Mouse (Mus musculus): ENCODE measurements around the gene Sh3kbp1. TPM values are rescaled to one million over a fixed set of nuclear protein-coding genes. Genes with fewer than 3 reads are reported as not detected.

Sh3kbp1 gene
- polyA plus RNA-seq, 1 experiment from 2014 or later: 47.8 TPM

- Histone ChIP-seq H3K4me3 (ENCODE audit: low read depth, low read length) (no peak overlapping the region), H3K4me1 (ENCODE audit: control insufficient read depth, insufficient read depth, low read length) (no peaks in the 10 kb centered on the region)
- no peak for ATAC-seq (ENCODE audit: low read depth)
These were observed 213.2 kb downstream of the Sh3kbp1 start for GRCm38 (mm10) chrX:159840225-159840624.

DNA sequence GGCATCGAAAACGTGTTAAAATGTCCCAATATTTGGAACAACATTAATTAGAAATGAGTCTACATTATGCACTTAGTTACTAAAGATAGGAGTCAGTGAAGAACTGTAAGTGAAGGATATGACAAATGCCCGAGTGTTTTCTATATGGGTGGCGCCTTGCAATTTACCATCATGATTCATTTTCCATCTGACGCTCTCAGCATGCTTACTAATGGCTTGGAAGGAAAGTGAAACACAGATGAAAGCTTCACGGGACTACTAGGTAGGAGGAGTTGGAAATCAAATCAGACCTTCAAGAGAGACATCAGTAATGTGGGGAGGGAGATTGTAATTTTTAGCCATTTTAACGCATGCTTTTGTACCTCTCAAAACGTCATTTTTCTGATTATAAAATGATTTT lies 223.7 kb downstream of the Sh3kbp1 start:
- Histone ChIP-seq H3K4me1 (ENCODE audit: control insufficient read depth, insufficient read depth, low read length) (no peaks in the 10 kb centered on the region), H3K9ac (ENCODE audit: low read depth, low read length) (no peak overlapping the region), H3K4me2 (ENCODE audit: low read depth, low read length) (no peak overlapping the region), H3K36me3 (ENCODE audit: control insufficient read depth, insufficient read depth, low read length) (no peaks in the 10 kb centered on the region), H3K27me3 (replicated peaks; ENCODE audit: control insufficient read depth, insufficient read depth, low read length) (peaks cover 10% of the 10 kb centered on the region), H3K27ac (replicated peaks; ENCODE audit: low read depth, low read length) (no peak overlapping the region), H3K4me3 (ENCODE audit: low read depth, low read length) (no peak overlapping the region), H3K9me3 (ENCODE audit: control insufficient read depth, low read length) (no peaks in the 10 kb centered on the region)
- 81% methylated on average over 8 of the region's 8 CpGs for WGBS
- DNase-seq (ENCODE audit: low spot score) (no peak), ATAC-seq (ENCODE audit: low read depth) (no peak)

More at GRCm38 (mm10) chrX:159840225-159840624, 213.2 kb downstream of the Sh3kbp1 start:
- no peaks in the 10 kb centered on the region for H3K36me3 ChIP-seq (ENCODE audit: control insufficient read depth, insufficient read depth, low read length)
- no peak overlapping the region for H3K4me2 ChIP-seq (ENCODE audit: low read depth, low read length)
- H3K9me3 ChIP-seq (ENCODE audit: control insufficient read depth, low read length): no peaks in the 10 kb centered on the region
- no peak for DNase-seq (ENCODE audit: low spot score)
- WGBS: 52% methylated on average over 7 of the region's 7 CpGs
- 0 out of 2 replicates have a peak, but pooled peaks cover 4% of the 10 kb centered on the region for H3K27me3 ChIP-seq (replicated peaks; ENCODE audit: control insufficient read depth, insufficient read depth, low read length)
- no peak overlapping the region for H3K9ac ChIP-seq (ENCODE audit: low read depth, low read length)
- no peak overlapping the region for H3K27ac ChIP-seq (replicated peaks; ENCODE audit: low read depth, low read length)

- H3K4me3 ChIP-seq (ENCODE audit: low read depth, low read length): no peak overlapping the region
- no peaks in the 10 kb centered on the region for H3K4me1 ChIP-seq (ENCODE audit: control insufficient read depth, insufficient read depth, low read length)
- no peaks in the 10 kb centered on the region for H3K36me3 ChIP-seq (ENCODE audit: control insufficient read depth, insufficient read depth, low read length)
- no peak overlapping the region for H3K4me2 ChIP-seq (ENCODE audit: low read depth, low read length)
- DNase-seq (ENCODE audit: low spot score) (no peak), ATAC-seq (ENCODE audit: low read depth) (no peak)
- no peaks in the 10 kb centered on the region for H3K9me3 ChIP-seq (ENCODE audit: control insufficient read depth, low read length)
- H3K27me3 ChIP-seq (replicated peaks; ENCODE audit: control insufficient read depth, insufficient read depth, low read length): peaks cover 5% of the 10 kb centered on the region; the same call in 1 of the 2 replicates
- 87% methylated on average over 1 of the region's 1 CpGs for WGBS
- no peak overlapping the region for H3K27ac ChIP-seq (replicated peaks; ENCODE audit: low read depth, low read length)
- H3K9ac ChIP-seq (ENCODE audit: low read depth, low read length): no peak overlapping the region
These were observed 229.8 kb downstream of the Sh3kbp1 start for GRCm38 (mm10) chrX:159856866-159857265.

- Histone ChIP-seq H3K27me3 (replicated peaks; ENCODE audit: control insufficient read depth, insufficient read depth, low read length) (no peaks in the 10 kb centered on the region; the same call in 1 of the 2 replicates), H3K9me3 (ENCODE audit: control insufficient read depth, low read length) (no peaks in the 10 kb centered on the region), H3K27ac (replicated peaks; ENCODE audit: low read depth, low read length) (no peak overlapping the region), H3K36me3 (ENCODE audit: control insufficient read depth, insufficient read depth, low read length) (no peaks in the 10 kb centered on the region), H3K4me2 (ENCODE audit: low read depth, low read length) (no peak overlapping the region), H3K9ac (ENCODE audit: low read depth, low read length) (no peak overlapping the region), H3K4me1 (ENCODE audit: control insufficient read depth, insufficient read depth, low read length) (no peaks in the 10 kb centered on the region), H3K4me3 (ENCODE audit: low read depth, low read length) (no peak overlapping the region)
- WGBS: 80% methylated on average over 1 of the region's 1 CpGs
- DNase-seq (ENCODE audit: low spot score) (no peak), ATAC-seq (ENCODE audit: low read depth) (no peak)
These were observed 231.1 kb downstream of the Sh3kbp1 start for GRCm38 (mm10) chrX:159858126-159858525.

DNA sequence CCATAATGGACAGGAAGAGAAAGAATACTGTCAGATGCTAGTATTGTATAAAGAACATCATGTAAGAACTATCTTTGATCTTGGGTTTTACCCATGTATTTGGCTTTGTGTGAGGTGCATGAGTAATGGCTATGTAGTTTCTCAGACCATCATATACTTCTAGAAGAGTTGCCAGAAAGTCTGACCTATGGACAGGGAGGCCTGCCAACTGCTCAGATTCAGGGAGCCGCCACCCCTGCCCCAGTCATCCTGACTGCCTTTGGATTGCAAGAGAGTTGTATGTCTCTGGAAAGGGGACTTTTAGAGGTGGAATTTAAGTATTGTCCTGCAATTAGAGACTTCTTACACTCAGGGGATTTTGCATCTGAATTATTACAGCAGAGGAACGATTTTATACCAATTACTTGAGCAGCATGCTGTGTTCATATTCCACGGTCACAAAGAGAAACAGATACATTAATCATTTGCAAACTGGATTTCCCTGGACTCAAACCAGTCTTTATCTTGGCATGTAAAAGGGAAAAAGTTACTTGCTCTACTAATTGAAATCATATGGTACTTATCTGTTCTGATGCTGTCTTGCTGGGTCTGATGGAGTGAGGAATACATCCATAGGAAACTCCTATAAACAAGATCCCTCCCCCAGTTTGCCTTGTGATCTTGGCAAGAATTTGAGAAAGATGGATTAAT lies 233.9 kb downstream of the Sh3kbp1 start:
- WGBS: 58% methylated on average over 3 of the region's 3 CpGs

DNA sequence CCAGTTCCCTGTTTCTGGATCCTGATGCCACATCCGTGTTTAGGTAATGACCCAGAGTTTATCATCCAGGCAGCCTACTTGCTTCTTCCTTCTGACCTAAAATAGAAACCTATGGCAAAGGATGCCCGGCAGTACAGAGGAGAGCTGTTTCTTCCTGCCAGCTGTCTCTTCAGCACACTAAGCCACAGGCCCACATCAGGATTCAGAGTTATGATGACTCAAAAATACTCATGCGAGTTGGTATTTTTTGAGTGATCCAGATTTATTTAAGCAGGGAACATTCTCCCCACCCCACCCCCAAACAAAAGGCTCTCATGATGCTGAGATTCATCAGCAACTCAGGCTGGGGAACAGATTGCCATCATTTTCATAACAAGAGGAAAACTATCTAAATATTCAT lies 240.6 kb downstream of the Sh3kbp1 start:
- Histone ChIP-seq H3K36me3 (ENCODE audit: control insufficient read depth, insufficient read depth, low read length) (no peaks in the 10 kb centered on the region), H3K27me3 (replicated peaks; ENCODE audit: control insufficient read depth, insufficient read depth, low read length) (peaks cover 16% of the 10 kb centered on the region), H3K4me2 (ENCODE audit: low read depth, low read length) (no peak overlapping the region), H3K9ac (ENCODE audit: low read depth, low read length) (no peak overlapping the region), H3K4me3 (ENCODE audit: low read depth, low read length) (no peak overlapping the region), H3K4me1 (ENCODE audit: control insufficient read depth, insufficient read depth, low read length) (no peaks in the 10 kb centered on the region), H3K27ac (replicated peaks; ENCODE audit: low read depth, low read length) (no peak overlapping the region), H3K9me3 (ENCODE audit: control insufficient read depth, low read length) (no peaks in the 10 kb centered on the region)
- DNase-seq (ENCODE audit: low spot score) (no peak), ATAC-seq (ENCODE audit: low read depth) (no peak)
- WGBS: 77% methylated on average over 3 of the region's 3 CpGs

More for the DNA sequence above, 233.9 kb downstream of the Sh3kbp1 start:
- Histone ChIP-seq H3K27ac (replicated peaks; ENCODE audit: low read depth, low read length) (no peak overlapping the region), H3K4me1 (ENCODE audit: control insufficient read depth, insufficient read depth, low read length) (no peaks in the 10 kb centered on the region), H3K4me3 (ENCODE audit: low read depth, low read length) (no peak overlapping the region), H3K27me3 (replicated peaks; ENCODE audit: control insufficient read depth, insufficient read depth, low read length) (peaks cover 9% of the 10 kb centered on the region; the same call in 1 of the 2 replicates), H3K9me3 (ENCODE audit: control insufficient read depth, low read length) (no peaks in the 10 kb centered on the region), H3K36me3 (ENCODE audit: control insufficient read depth, insufficient read depth, low read length) (no peaks in the 10 kb centered on the region), H3K9ac (ENCODE audit: low read depth, low read length) (no peak overlapping the region), H3K4me2 (ENCODE audit: low read depth, low read length) (no peak overlapping the region)
- DNase-seq (ENCODE audit: low spot score): peak; percentile 16
- ATAC-seq (ENCODE audit: low read depth): no peak

- WGBS: 76% methylated on average over 2 of the region's 2 CpGs
- ATAC-seq (ENCODE audit: low read depth): no peak
- Histone ChIP-seq H3K4me3 (ENCODE audit: low read depth, low read length) (no peak overlapping the region), H3K4me1 (ENCODE audit: control insufficient read depth, insufficient read depth, low read length) (no peaks in the 10 kb centered on the region), H3K36me3 (ENCODE audit: control insufficient read depth, insufficient read depth, low read length) (no peaks in the 10 kb centered on the region), H3K9ac (ENCODE audit: low read depth, low read length) (no peak overlapping the region), H3K4me2 (ENCODE audit: low read depth, low read length) (no peak overlapping the region), H3K27ac (replicated peaks; ENCODE audit: low read depth, low read length) (no peak overlapping the region), H3K9me3 (ENCODE audit: control insufficient read depth, low read length) (no peaks in the 10 kb centered on the region), H3K27me3 (replicated peaks; ENCODE audit: control insufficient read depth, insufficient read depth, low read length) (peaks cover 9% of the 10 kb centered on the region)
- DNase-seq (ENCODE audit: low spot score): no peak
These were observed 245.4 kb downstream of the Sh3kbp1 start for GRCm38 (mm10) chrX:159872521-159872920.

- H3K4me2 ChIP-seq (ENCODE audit: low read depth, low read length): no peak overlapping the region
- no peaks in the 10 kb centered on the region for H3K9me3 ChIP-seq (ENCODE audit: control insufficient read depth, low read length)
- H3K27ac ChIP-seq (replicated peaks; ENCODE audit: low read depth, low read length): no peak overlapping the region
- WGBS: 88% methylated on average over 1 of the region's 1 CpGs
- peaks cover 4% of the 10 kb centered on the region for H3K27me3 ChIP-seq (replicated peaks; ENCODE audit: control insufficient read depth, insufficient read depth, low read length)
- no peak overlapping the region for H3K4me3 ChIP-seq (ENCODE audit: low read depth, low read length)
- DNase-seq (ENCODE audit: low spot score) (no peak), ATAC-seq (ENCODE audit: low read depth) (no peak)
- no peak overlapping the region for H3K9ac ChIP-seq (ENCODE audit: low read depth, low read length)
- H3K4me1 ChIP-seq (ENCODE audit: control insufficient read depth, insufficient read depth, low read length): no peaks in the 10 kb centered on the region
- no peaks in the 10 kb centered on the region for H3K36me3 ChIP-seq (ENCODE audit: control insufficient read depth, insufficient read depth, low read length)
These were observed 250.7 kb downstream of the Sh3kbp1 start for GRCm38 (mm10) chrX:159877770-159878169.

GRCm38 (mm10) chrX:159879455-159879854 lies 252.4 kb downstream of the Sh3kbp1 start:
- Histone ChIP-seq H3K9ac (ENCODE audit: low read depth, low read length) (no peak overlapping the region), H3K9me3 (ENCODE audit: control insufficient read depth, low read length) (no peaks in the 10 kb centered on the region), H3K27ac (replicated peaks; ENCODE audit: low read depth, low read length) (no peak overlapping the region), H3K4me1 (ENCODE audit: control insufficient read depth, insufficient read depth, low read length) (no peaks in the 10 kb centered on the region), H3K27me3 (replicated peaks; ENCODE audit: control insufficient read depth, insufficient read depth, low read length) (peaks cover 3% of the 10 kb centered on the region), H3K4me2 (ENCODE audit: low read depth, low read length) (no peak overlapping the region), H3K4me3 (ENCODE audit: low read depth, low read length) (no peak overlapping the region), H3K36me3 (ENCODE audit: control insufficient read depth, insufficient read depth, low read length) (no peaks in the 10 kb centered on the region)
- no peak for ATAC-seq (ENCODE audit: low read depth)
- WGBS: 64% methylated on average over 3 of the region's 3 CpGs
- no peak for DNase-seq (ENCODE audit: low spot score)
